Mouse (Mus musculus): ENCODE data around the gene Lgals7. TPM values are rescaled to one million over a fixed set of nuclear protein-coding genes. Genes with fewer than 3 reads are reported as not detected.

Lgals7 gene
- 0.43 and 1.5 TPM in 2 replicates for polyA plus RNA-seq (2012; rRNA removed)

DNA sequence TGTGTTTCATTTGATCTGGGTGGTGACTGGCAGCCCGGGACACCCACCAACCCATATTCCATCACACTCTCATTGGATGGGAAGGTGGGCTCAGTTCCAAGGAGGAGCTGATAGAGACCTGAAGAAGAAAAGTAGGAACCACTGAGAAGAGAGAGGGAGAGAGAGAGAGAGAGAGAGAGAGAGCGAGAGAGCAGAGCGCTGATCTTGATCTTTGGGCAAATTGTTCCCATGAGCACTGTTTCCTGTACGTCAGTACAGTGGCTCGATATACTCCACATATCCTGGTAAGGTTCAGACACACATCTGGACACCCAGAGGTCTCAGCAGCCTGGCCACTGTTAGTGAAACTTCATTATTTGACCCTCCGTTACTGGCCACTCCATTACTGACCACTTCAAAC is at the start of gene Lgals7:
Lgals7 (plus strand) TSS at position 314 of the 400 bp plus-strand sequence.

DNA sequence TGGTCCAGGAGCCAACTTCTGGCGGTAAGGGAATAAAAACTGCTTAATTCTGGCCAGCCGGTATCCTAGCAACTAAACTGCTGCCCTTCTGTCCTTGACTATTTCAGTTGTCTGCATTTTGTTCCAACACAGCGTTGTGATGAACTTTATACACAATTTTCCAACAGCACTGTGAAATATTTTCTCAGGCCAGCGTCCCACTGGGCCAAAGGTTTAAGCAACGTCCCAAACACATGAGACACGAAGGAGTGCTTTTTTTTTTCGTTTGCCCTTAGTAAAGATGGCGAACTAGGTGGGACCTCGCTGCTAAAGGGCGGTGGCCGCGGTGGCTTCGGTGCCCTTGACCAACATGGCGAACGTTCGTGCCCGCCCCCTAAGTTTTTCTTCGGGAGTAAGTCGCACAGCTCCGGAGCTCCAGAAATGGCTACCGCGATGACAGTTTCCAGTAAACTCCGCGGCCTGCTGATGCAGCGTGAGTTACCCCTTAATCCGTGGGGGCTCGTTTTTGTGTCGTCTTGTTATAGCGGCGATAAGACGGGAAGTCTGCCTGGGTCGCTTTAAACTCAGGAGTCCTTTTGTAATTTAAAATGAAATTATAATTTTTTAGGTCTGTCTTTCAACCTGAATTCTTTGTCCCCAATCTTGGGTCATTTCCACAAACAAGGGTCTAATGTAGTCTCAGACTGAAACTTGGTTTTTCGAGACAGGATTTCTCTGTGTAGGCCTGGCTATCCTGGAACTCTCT is 38.5 kb upstream of the Lgals7 start, which contains the start of gene Ech1:
Ech1 (plus strand) TSS at position 277 of the 745 bp plus-strand sequence.

DNA sequence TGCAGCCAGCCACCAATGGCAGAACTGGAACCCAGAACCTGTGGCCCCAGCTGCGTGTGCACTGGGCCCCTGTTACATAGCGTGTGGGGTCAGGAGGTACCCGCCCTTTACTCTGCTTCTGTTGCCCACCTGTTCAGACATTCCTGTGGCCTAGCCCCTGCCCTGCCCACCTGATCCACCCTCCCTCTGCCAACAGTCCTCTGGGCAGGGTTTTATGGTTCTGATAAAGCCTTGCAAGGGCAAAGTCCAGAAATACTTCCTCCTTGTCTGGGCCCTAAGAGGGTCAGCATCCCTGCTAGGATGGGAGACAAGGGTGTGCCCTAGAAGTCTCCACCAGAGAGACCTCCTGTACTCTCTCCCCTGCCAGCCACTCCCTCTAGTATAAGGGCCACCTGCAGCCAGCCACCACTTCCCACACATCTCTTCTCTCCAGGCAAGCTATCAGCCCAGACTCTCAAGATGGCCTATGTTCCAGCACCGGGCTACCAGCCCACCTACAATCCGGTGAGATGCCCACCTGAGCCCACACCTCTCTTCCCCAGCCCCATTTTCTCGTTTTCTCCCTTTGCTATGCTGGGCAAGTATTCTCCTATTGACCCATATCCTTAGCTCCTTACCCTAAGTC is 29.8 kb upstream of the Lgals7 start, which contains the start of gene Lgals4:
Lgals4 (plus strand) TSS at position 132 of the 625 bp plus-strand sequence.

DNA sequence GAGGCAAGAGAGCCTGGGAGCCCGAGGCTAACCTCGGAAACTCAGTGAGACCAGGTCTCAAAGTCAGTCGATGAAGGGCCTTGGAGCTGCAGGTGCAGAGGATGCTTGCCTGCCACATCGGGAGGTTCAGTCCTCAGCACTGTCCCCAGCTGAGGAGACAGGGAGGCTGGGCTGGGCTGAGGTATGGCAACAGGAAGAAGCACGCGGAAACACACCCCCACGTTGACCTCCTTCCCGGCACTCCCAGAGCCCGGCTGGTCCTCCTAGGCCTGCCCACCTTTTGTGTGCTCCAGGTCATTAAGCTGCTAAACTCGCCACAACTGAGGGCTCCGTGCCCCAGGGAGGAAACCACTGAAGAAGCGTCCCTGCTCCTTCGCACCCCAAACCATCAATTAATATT is 17.5 kb downstream of the Lgals7 start, which contains the start of gene Capn12:
Capn12 (plus strand) TSS at position 224 of the 400 bp plus-strand sequence.

Other genes starting within 250 kb of the Lgals7 start
- not detected in 2 replicates for gene Acp7, start 232.5 kb upstream of the Lgals7 start, polyA plus RNA-seq (2012; rRNA removed)
- gene Fbxo27, start 171.0 kb upstream of the Lgals7 start, polyA plus RNA-seq (2012; rRNA removed), result 5.7 and 6.3 TPM in 2 replicates
- gene Fbxo17, start 147.0 kb upstream of the Lgals7 start, polyA plus RNA-seq (2012; rRNA removed), result 3.8 and 5.6 TPM in 2 replicates
- gene Mrps12, start 122.0 kb upstream of the Lgals7 start, polyA plus RNA-seq (2012; rRNA removed), result 99.3 and 121 TPM in 2 replicates
- gene Sars2, start 121.9 kb upstream of the Lgals7 start, polyA plus RNA-seq (2012; rRNA removed), result 24.4 and 27.2 TPM in 2 replicates
- gene Ccer2, start 107.7 kb upstream of the Lgals7 start, polyA plus RNA-seq (2012; rRNA removed), result 0.10 TPM in 1 of 2 replicates, not detected in the other
- 56.6 and 62.7 TPM in 2 replicates for gene Sirt2, start 97.1 kb upstream of the Lgals7 start, polyA plus RNA-seq (2012; rRNA removed)
- 77.5 and 94.6 TPM in 2 replicates for gene Nfkbib, start 96.3 kb upstream of the Lgals7 start, polyA plus RNA-seq (2012; rRNA removed)
- gene Rinl, start 74.9 kb upstream of the Lgals7 start, polyA plus RNA-seq (2012; rRNA removed), result 2.8 and 3.5 TPM in 2 replicates
- 164 and 188 TPM in 2 replicates for gene Hnrnpl, start 55.3 kb upstream of the Lgals7 start, polyA plus RNA-seq (2012; rRNA removed)
- 328 and 330 TPM in 2 replicates for gene Ech1, start 38.6 kb upstream of the Lgals7 start, polyA plus RNA-seq (2012; rRNA removed)
- 3,828 and 4,206 TPM in 2 replicates for gene Lgals4, start 30.0 kb upstream of the Lgals7 start, polyA plus RNA-seq (2012; rRNA removed)
- 0.58 and 0.71 TPM in 2 replicates for gene Capn12, start 17.6 kb downstream of the Lgals7 start, polyA plus RNA-seq (2012; rRNA removed)
- gene Actn4, start 98.5 kb downstream of the Lgals7 start, polyA plus RNA-seq (2012; rRNA removed), result 736 and 739 TPM in 2 replicates
- gene Eif3k, start 118.0 kb downstream of the Lgals7 start, polyA plus RNA-seq (2012; rRNA removed), result 191 and 246 TPM in 2 replicates
- gene Map4k1, start 118.2 kb downstream of the Lgals7 start, polyA plus RNA-seq (2012; rRNA removed), result 8.9 and 10.3 TPM in 2 replicates

Data from colon, adult 2 months (tissue).